Mouse (Mus musculus) CH12.LX (cell line): ENCODE results near the gene Ecpas. TPM values are rescaled to one million over a fixed set of nuclear protein-coding genes. Genes with fewer than 3 reads are reported as not detected.

Experiments used
- DNase-seq: peaks from one replicate; pipeline ENCODE4 v3.0.0-alpha.2; 2013; ENCODE audit errors: extremely low read depth
- H3K27ac ChIP-seq: 2 replicates; pipeline ENCODE4 v1.5.1; 2012; ENCODE audit warnings: low read depth, mild to moderate bottlenecking, control low read depth, moderate library complexity; ENCODE audit not compliant: insufficient read depth
- H3K27me3 ChIP-seq: replicated peaks from 2 replicates; pipeline ENCODE3; 2012; ENCODE audit warnings: inconsistent platforms
- H3K36me3 ChIP-seq, 2 experiments: replicated peaks in 1 of 2; 2 replicates each; pipeline versions ENCODE3 to v1.6.1; 2012; ENCODE audit warnings: inconsistent platforms in 1 of 2, low read length in 1 of 2, mild to moderate bottlenecking in 1 of 2, mixed read lengths in 1 of 2, moderate library complexity in 1 of 2; ENCODE audit not compliant: control insufficient read depth in 1 of 2, insufficient read depth in 1 of 2
- H3K4me1 ChIP-seq, 2 experiments: 2 replicates each; pipeline ENCODE4 v1.6.1; 2012; ENCODE audit warnings: inconsistent platforms in 1 of 2, moderate library complexity in 1 of 2; ENCODE audit not compliant: insufficient read depth in 2 of 2, control insufficient read depth in 1 of 2
- H3K4me2 ChIP-seq: 2 replicates; pipeline ENCODE4 v1.6.1; 2012; ENCODE audit warnings: low read depth, mild to moderate bottlenecking, control low read depth; ENCODE audit not compliant: poor library complexity, insufficient read depth, severe bottlenecking
- H3K4me3 ChIP-seq, 3 experiments: fragments of 150-350 bp in 1 of 3; sonication (generic) in 1 of 3; replicated peaks in 1 of 3; 2 replicates each; pipeline versions ENCODE3 to v1.5.1; 2011 to 2012; ENCODE audit warnings: low read depth in 2 of 3, low read length in 2 of 3, mild to moderate bottlenecking in 2 of 3, moderate library complexity in 2 of 3, control low read depth in 1 of 3, improper control_type of control experiment in 1 of 3, inconsistent platforms in 1 of 3, mixed read lengths in 1 of 3; ENCODE audit not compliant: poor library complexity in 1 of 3
- H3K79me2 ChIP-seq: replicated peaks from 2 replicates; pipeline ENCODE4 v1.6.1; 2012; ENCODE audit warnings: mild to moderate bottlenecking, moderate library complexity; ENCODE audit not compliant: control insufficient read depth, poor library complexity, insufficient read depth, severe bottlenecking; ENCODE audit errors: extremely low read depth
- H3K9ac ChIP-seq: 2 replicates; pipeline ENCODE4 v1.6.1; 2012; ENCODE audit warnings: low read depth, mild to moderate bottlenecking, control low read depth, moderate library complexity; ENCODE audit not compliant: insufficient read depth
- H3K9me3 ChIP-seq: replicated peaks from 2 replicates; pipeline ENCODE3; 2012; ENCODE audit warnings: low read length, inconsistent platforms, mixed read lengths
- EP300 ChIP-seq: IDR thresholded peaks from 2 replicates; pipeline ENCODE4 v1.6.1; 2011; ENCODE audit warnings: low read length, improper control_type of control experiment
- ETS1 ChIP-seq: conservative IDR thresholded peaks from 2 replicates; pipeline ENCODE4 v1.6.1; 2012; ENCODE audit warnings: low read depth, mild to moderate bottlenecking, inconsistent platforms, low read length, improper control_type of control experiment, moderate library complexity
- IRF4 ChIP-seq: IDR thresholded peaks from 2 replicates; pipeline ENCODE4 v1.6.1; 2014; ENCODE audit warnings: low read depth, mild to moderate bottlenecking, inconsistent platforms, low read length, improper control_type of control experiment
- MAFK ChIP-seq: IDR thresholded peaks from 2 replicates; pipeline ENCODE4 v1.6.1; 2011; ENCODE audit warnings: low read length, improper control_type of control experiment; ENCODE audit not compliant: insufficient replicate concordance
- MXI1 ChIP-seq: IDR thresholded peaks from 2 replicates; pipeline ENCODE4 v1.6.1; 2011; ENCODE audit warnings: mild to moderate bottlenecking, low read depth, low read length, improper control_type of control experiment
- NELFE ChIP-seq: IDR thresholded peaks from 2 replicates; pipeline ENCODE4 v1.6.1; 2011; ENCODE audit warnings: low read depth, low read length, improper control_type of control experiment
- POLR2AphosphoS2 ChIP-seq: IDR thresholded peaks from 2 replicates; pipeline ENCODE4 v1.6.1; 2011; ENCODE audit warnings: low read depth, low read length, improper control_type of control experiment
- SIN3A ChIP-seq: IDR thresholded peaks from 2 replicates; pipeline ENCODE4 v1.6.1; 2012; ENCODE audit warnings: low read length, improper control_type of control experiment, inconsistent platforms
- SMC3 ChIP-seq: IDR thresholded peaks from 2 replicates; pipeline ENCODE4 v1.6.1; 2011; ENCODE audit warnings: low read depth, low read length, improper control_type of control experiment
- TBP ChIP-seq: conservative IDR thresholded peaks from 2 replicates; pipeline ENCODE4 v1.6.1; 2011; ENCODE audit warnings: low read depth, low read length, improper control_type of control experiment
- UBTF ChIP-seq: IDR thresholded peaks from 2 replicates; pipeline ENCODE4 v1.6.1; 2012; ENCODE audit warnings: low read depth, mild to moderate bottlenecking, inconsistent platforms, low read length, improper control_type of control experiment, moderate library complexity
- ZMIZ1 ChIP-seq: IDR thresholded peaks from 2 replicates; pipeline ENCODE4 v1.6.1; 2012; ENCODE audit warnings: low read depth, mild to moderate bottlenecking, inconsistent platforms, low read length, improper control_type of control experiment
- dilution Hi-C: fragments of 300-500 bp; cut with MboI; formaldehyde crosslinking; loops from 2 replicates; pipeline ENCODE4 v1.14.3; 2020; ENCODE audit warnings: low sequenced_read_pairs; ENCODE audit not compliant: extremely low pct_unique_long_range_greater_than_20kb, extremely low pct_ligation_motif_present
- in situ Hi-C: fragments of 300-500 bp; cut with MboI; formaldehyde crosslinking; loops from 3 replicates; pipeline ENCODE4 v1.14.3; 2019; ENCODE audit warnings: low sequenced_read_pairs, low pct_ligation_motif_present, low pct_unique_long_range_greater_than_20kb, mixed read lengths
- polyA plus RNA-seq: library from polyadenylated mRNA; unstranded; fragments of >175 nt; gene quantifications from 2 replicates; pipeline ENCODE4 v1.2.1, GENCODE M21; 2012; ENCODE audit warnings: low read depth; ENCODE audit not compliant: insufficient read length
- total RNA-seq, 2 experiments: library from RNA; depleted of rRNA; stranded (reverse); fragments of 300-350 nt in 1 of 2; fragments of >200 nt in 1 of 2; gene quantifications; 2 replicates each; pipeline ENCODE4 v1.2.3; 2012 to 2014

The Ecpas gene
- total and polyA plus RNA-seq, 3 experiments = 45.2 to 67.4 (median 47.5) TPM

- H3K79me2 ChIP-seq = no peaks in the 10 kb centered on the region
- H3K27me3 ChIP-seq = no peaks in the 10 kb centered on the region
- H3K4me3 ChIP-seq = no peak overlapping the region
- DNase-seq = no peak
- no peaks in the 10 kb centered on the region for H3K36me3 ChIP-seq
- dilution Hi-C loops (no loop called here), in situ Hi-C loops (no loop called here)
- H3K9me3 ChIP-seq = no peaks in the 10 kb centered on the region
- no peak overlapping the region for H3K9ac ChIP-seq
- no peak for TF ChIP-seq UBTF
- TF ChIP-seq SMC3 = no peak
- TF ChIP-seq MXI1 = no peak
- TF ChIP-seq NELFE = no peak
- no peak for TF ChIP-seq POLR2AphosphoS2
- TF ChIP-seq, all 38 proteins: peak for 0
- H3K4me1 ChIP-seq = no peaks in the 10 kb centered on the region
- no peak overlapping the region for H3K4me2 ChIP-seq
- no peak overlapping the region for H3K27ac ChIP-seq
Observed at GRCm38 (mm10) chr4:58923933-58924332, 11.4 kb upstream of the Ecpas start.

GRCm38 (mm10) chr4:58915081-58915826, 2.7 kb upstream of the Ecpas start:
- TF ChIP-seq IRF4 = no peak
- TF ChIP-seq SIN3A = 0 out of 2 replicates have a peak, but pooled peaks have one; percentile 49
- TF ChIP-seq MAFK = peak; percentile 83; the same call in 1 of the 2 replicates
- no peak for TF ChIP-seq ZMIZ1
- TF ChIP-seq TBP = 0 out of 2 replicates have a peak, but pooled peaks have one; percentile 33
- TF ChIP-seq EP300 = 0 out of 2 replicates have a peak, but pooled peaks have one; percentile 9
- no peak for TF ChIP-seq ETS1
- DNase-seq = peak; percentile 37
- Histone ChIP-seq H3K27me3 (no peaks in the 10 kb centered on the region), H3K4me1 (peaks cover 7 to 28% of the 10 kb centered on the region in 2 experiments; a peak in 3 of 4 replicates), H3K27ac (peak overlapping the region; percentile 64; the same call in 1 of the 2 replicates), H3K9me3 (no peaks in the 10 kb centered on the region), H3K36me3 (no peaks in the 10 kb centered on the region), H3K4me2 (0 out of 2 replicates have a peak overlapping the region, but pooled peaks have one; percentile 55), H3K79me2 (peaks cover 19% of the 10 kb centered on the region), H3K9ac (peak overlapping the region; percentile 27; the same call in 1 of the 2 replicates), H3K4me3 (peak overlapping the region in 1 of 3 experiments; percentile 85)
- dilution Hi-C loops = no loop called here
- in situ Hi-C loops = no loop called here
